Mouse (Mus musculus): Measurements from ENCODE around the gene Camk2d.

- TF ChIP-seq CTCF (IDR thresholded peaks at IDR 0.05; ENCODE audit: insufficient read depth, low read depth, low read length) (no peak), POLR2A (IDR thresholded peaks at IDR 0.05; ENCODE audit: insufficient read depth, low read depth, low read length) (no peak)
Observed at GRCm38 (mm10) chr3:126730411-126730810, 134.3 kb downstream of the Camk2d start.

All from olfactory bulb, adult 2 months (tissue).